Mouse (Mus musculus): ENCODE measurements around the gene Kcnq2. TPM values are rescaled to one million over a fixed set of nuclear protein-coding genes. Genes with fewer than 3 reads are reported as not detected.

Kcnq2 gene
- polyA plus RNA-seq, 1 experiment from 2014 or later: 0.19 TPM

GRCm38 (mm10) chr2:181146976-181147545 is 12.0 kb upstream of the Kcnq2 start:
- peak overlapping the region; percentile 74 for H3K4me2 ChIP-seq
- H3K27me3 ChIP-seq (replicated peaks): peaks cover 87% of the 10 kb centered on the region
- 53% methylated on average over 4 of the region's 4 CpGs for WGBS
- H3K4me1 ChIP-seq: peaks cover 17% of the 10 kb centered on the region
- peaks cover 43% of the 10 kb centered on the region for H3K36me3 ChIP-seq
- H3K9ac ChIP-seq: no peak overlapping the region
- H3K9me3 ChIP-seq: no peaks in the 10 kb centered on the region
- H3K27ac ChIP-seq (replicated peaks): no peak overlapping the region
- no peak for ATAC-seq (ENCODE audit: extremely low read depth, insufficient number of reproducible peaks, low FRiP score, low TSS enrichment)
- H3K4me3 ChIP-seq: peak overlapping the region; percentile 49

- H3K4me3 ChIP-seq: no peak overlapping the region
- no peaks in the 10 kb centered on the region for H3K9me3 ChIP-seq
- H3K27me3 ChIP-seq (replicated peaks): peaks cover 89% of the 10 kb centered on the region
- H3K27ac ChIP-seq (replicated peaks): no peak overlapping the region
- H3K36me3 ChIP-seq: peaks cover 19% of the 10 kb centered on the region
- WGBS: 65% methylated on average over 2 of the region's 2 CpGs
- ATAC-seq (ENCODE audit: extremely low read depth, insufficient number of reproducible peaks, low FRiP score, low TSS enrichment): no peak
- H3K9ac ChIP-seq: no peak overlapping the region
- peaks cover 17% of the 10 kb centered on the region for H3K4me1 ChIP-seq
- H3K4me2 ChIP-seq: no peak overlapping the region
Observed at GRCm38 (mm10) chr2:181144675-181145074, 9.6 kb upstream of the Kcnq2 start.

- 59% methylated on average over 2 of the region's 2 CpGs for WGBS
- H3K4me1 ChIP-seq: peaks cover 13% of the 10 kb centered on the region
- no peak overlapping the region for H3K27ac ChIP-seq (replicated peaks)
- peaks cover 10% of the 10 kb centered on the region; the same call in 1 of the 2 replicates for H3K36me3 ChIP-seq
- H3K4me3 ChIP-seq: no peak overlapping the region
- H3K9ac ChIP-seq: no peak overlapping the region
- no peak overlapping the region for H3K4me2 ChIP-seq
- peaks cover 89% of the 10 kb centered on the region for H3K27me3 ChIP-seq (replicated peaks)
- no peak for ATAC-seq (ENCODE audit: extremely low read depth, insufficient number of reproducible peaks, low FRiP score, low TSS enrichment)
- no peaks in the 10 kb centered on the region for H3K9me3 ChIP-seq
Observed at GRCm38 (mm10) chr2:181143509-181144276, 8.6 kb upstream of the Kcnq2 start.

- no peak for ATAC-seq (ENCODE audit: extremely low read depth, insufficient number of reproducible peaks, low FRiP score, low TSS enrichment)
- WGBS: 55% methylated on average over 8 of the region's 8 CpGs
- H3K36me3 ChIP-seq: peaks cover 3% of the 10 kb centered on the region; the same call in 1 of the 2 replicates
- no peak overlapping the region for H3K4me2 ChIP-seq
- H3K27me3 ChIP-seq (replicated peaks): peaks cover 95% of the 10 kb centered on the region
- H3K27ac ChIP-seq (replicated peaks): no peak overlapping the region
- no peaks in the 10 kb centered on the region for H3K9me3 ChIP-seq
- H3K4me1 ChIP-seq: peaks cover 4% of the 10 kb centered on the region
- H3K9ac ChIP-seq: no peak overlapping the region
- H3K4me3 ChIP-seq: no peak overlapping the region
Observed at GRCm38 (mm10) chr2:181142703-181143135, 7.6 kb upstream of the Kcnq2 start.

- no peak overlapping the region for H3K4me3 ChIP-seq
- H3K9ac ChIP-seq: no peak overlapping the region
- peaks cover 98% of the 10 kb centered on the region for H3K27me3 ChIP-seq (replicated peaks)
- no peaks in the 10 kb centered on the region for H3K9me3 ChIP-seq
- no peak overlapping the region for H3K27ac ChIP-seq (replicated peaks)
- no peak for ATAC-seq (ENCODE audit: extremely low read depth, insufficient number of reproducible peaks, low FRiP score, low TSS enrichment)
- no peak overlapping the region for H3K4me2 ChIP-seq
- WGBS: 77% methylated on average over 5 of the region's 5 CpGs
- no peaks in the 10 kb centered on the region for H3K36me3 ChIP-seq
- H3K4me1 ChIP-seq: peaks cover 5% of the 10 kb centered on the region
Observed at GRCm38 (mm10) chr2:181139641-181140193, 4.6 kb upstream of the Kcnq2 start.

- WGBS: 1% methylated on average over 6 of the region's 6 CpGs
- no peak overlapping the region for H3K4me3 ChIP-seq
- H3K27me3 ChIP-seq (replicated peaks): peaks cover 99% of the 10 kb centered on the region
- no peaks in the 10 kb centered on the region for H3K9me3 ChIP-seq
- no peaks in the 10 kb centered on the region for H3K36me3 ChIP-seq
- H3K4me1 ChIP-seq: peaks cover 12% of the 10 kb centered on the region
- no peak overlapping the region for H3K4me2 ChIP-seq
- no peak overlapping the region for H3K27ac ChIP-seq (replicated peaks)
- no peak for ATAC-seq (ENCODE audit: extremely low read depth, insufficient number of reproducible peaks, low FRiP score, low TSS enrichment)
- no peak overlapping the region for H3K9ac ChIP-seq
Observed at GRCm38 (mm10) chr2:181136934-181137333, 1.8 kb upstream of the Kcnq2 start.

- Histone ChIP-seq H3K4me3 (peak overlapping the region; percentile 54; the same call in 1 of the 2 replicates), H3K4me1 (peaks cover 12% of the 10 kb centered on the region), H3K9ac (no peak overlapping the region), H3K27me3 (replicated peaks) (peaks cover 100% of the 10 kb centered on the region), H3K4me2 (peak overlapping the region; percentile 75), H3K27ac (replicated peaks) (no peak overlapping the region), H3K9me3 (no peaks in the 10 kb centered on the region), H3K36me3 (no peaks in the 10 kb centered on the region)
- no peak for ATAC-seq (ENCODE audit: extremely low read depth, insufficient number of reproducible peaks, low FRiP score, low TSS enrichment)
- WGBS: 14% methylated on average over 4 of the region's 4 CpGs
Observed at GRCm38 (mm10) chr2:181135446-181135818, 332 bp upstream of the Kcnq2 start.

GRCm38 (mm10) chr2:181133837-181134590 is 1.1 kb downstream of the Kcnq2 start:
- Histone ChIP-seq H3K9me3 (no peaks in the 10 kb centered on the region), H3K4me1 (peaks cover 12% of the 10 kb centered on the region), H3K4me2 (peak overlapping the region; percentile 75), H3K27ac (replicated peaks) (no peak overlapping the region), H3K36me3 (no peaks in the 10 kb centered on the region), H3K27me3 (replicated peaks) (peaks cover 99% of the 10 kb centered on the region), H3K4me3 (peak overlapping the region; percentile 54), H3K9ac (no peak overlapping the region)
- 6% methylated on average over 21 of the region's 22 CpGs for WGBS
- no peak for ATAC-seq (ENCODE audit: extremely low read depth, insufficient number of reproducible peaks, low FRiP score, low TSS enrichment)

- WGBS: 63% methylated on average over 4 of the region's 4 CpGs
- peaks cover 12% of the 10 kb centered on the region for H3K4me1 ChIP-seq
- H3K27me3 ChIP-seq (replicated peaks): peaks cover 91% of the 10 kb centered on the region
- H3K9ac ChIP-seq: no peak overlapping the region
- H3K4me3 ChIP-seq: no peak overlapping the region
- H3K4me2 ChIP-seq: no peak overlapping the region
- no peak overlapping the region for H3K27ac ChIP-seq (replicated peaks)
- ATAC-seq (ENCODE audit: extremely low read depth, insufficient number of reproducible peaks, low FRiP score, low TSS enrichment): no peak
- no peaks in the 10 kb centered on the region for H3K36me3 ChIP-seq
- H3K9me3 ChIP-seq: no peaks in the 10 kb centered on the region
Observed at GRCm38 (mm10) chr2:181130245-181130644, 4.9 kb downstream of the Kcnq2 start.

GRCm38 (mm10) chr2:181128963-181129362 is 6.1 kb downstream of the Kcnq2 start:
- Histone ChIP-seq H3K4me1 (no peaks in the 10 kb centered on the region), H3K36me3 (no peaks in the 10 kb centered on the region), H3K27me3 (replicated peaks) (peaks cover 83% of the 10 kb centered on the region), H3K4me2 (no peak overlapping the region), H3K9ac (no peak overlapping the region), H3K4me3 (no peak overlapping the region), H3K9me3 (no peaks in the 10 kb centered on the region), H3K27ac (replicated peaks) (no peak overlapping the region)
- ATAC-seq (ENCODE audit: extremely low read depth, insufficient number of reproducible peaks, low FRiP score, low TSS enrichment): no peak
- 68% methylated on average over 4 of the region's 4 CpGs for WGBS

- no peak overlapping the region for H3K4me3 ChIP-seq
- H3K27me3 ChIP-seq (replicated peaks): peaks cover 83% of the 10 kb centered on the region
- no peaks in the 10 kb centered on the region for H3K9me3 ChIP-seq
- no peak for ATAC-seq (ENCODE audit: extremely low read depth, insufficient number of reproducible peaks, low FRiP score, low TSS enrichment)
- no peaks in the 10 kb centered on the region for H3K4me1 ChIP-seq
- no peak overlapping the region for H3K9ac ChIP-seq
- WGBS: 41% methylated on average over 3 of the region's 3 CpGs
- no peaks in the 10 kb centered on the region for H3K36me3 ChIP-seq
- no peak overlapping the region for H3K4me2 ChIP-seq
- H3K27ac ChIP-seq (replicated peaks): no peak overlapping the region
Observed at GRCm38 (mm10) chr2:181127786-181128185, 7.3 kb downstream of the Kcnq2 start.

Measured in heart, embryonic 13.5 days (tissue).